Mouse (Mus musculus): ENCODE results near the gene Gucy2e.

DNA sequence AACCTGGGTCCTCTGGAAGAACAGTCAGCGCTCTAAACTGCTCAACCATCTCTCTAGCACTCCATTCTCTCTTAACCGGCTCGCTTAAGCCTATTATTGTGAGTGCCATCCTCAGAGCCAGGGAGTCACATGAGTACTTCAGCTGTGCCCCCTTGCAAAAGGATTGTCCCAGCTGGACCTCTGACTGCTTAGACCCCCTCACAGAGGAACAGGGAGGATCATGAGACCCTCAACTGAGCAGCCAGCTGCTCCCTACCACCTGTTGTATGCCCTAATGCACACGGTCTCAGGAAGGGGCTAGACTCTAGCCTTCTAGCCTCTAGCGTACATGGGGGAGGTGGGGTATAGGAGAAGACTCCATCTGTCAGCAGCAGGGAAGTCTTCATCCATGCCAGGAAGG, 18.0 kb upstream of the Gucy2e start:
- no peak for TF ChIP-seq CTCF (IDR thresholded peaks at IDR 0.05; ENCODE audit: extremely low read depth, insufficient read length, insufficient replicate concordance, low read depth, low read length)
- TF ChIP-seq POLR2A (IDR thresholded peaks at IDR 0.05; ENCODE audit: low read depth, low read length) = no peak

Data from small intestine, adult 2 months (tissue).